Mouse (Mus musculus) neural tube, embryonic 13.5 days (tissue): ENCODE measurements around the gene Sim2. TPM values are rescaled to one million over a fixed set of nuclear protein-coding genes. Genes with fewer than 3 reads are reported as not detected.

Source experiments
- ATAC-seq: fragments of 200-750 bp; cut with Nextera tagmentation; 2 replicates; pipeline ENCODE4 v1.8.0; 2017; ENCODE audit warnings: low read depth, mild to moderate bottlenecking, moderate TSS enrichment, moderate library complexity
- H3K27ac ChIP-seq: fragments of 300-500 bp; sonication (generic); replicated peaks from 2 replicates; pipeline ENCODE4 v1.5.1; 2015; ENCODE audit warnings: moderate library complexity, mild to moderate bottlenecking, inconsistent platforms
- H3K27me3 ChIP-seq: fragments of 300-500 bp; sonication (generic); 2 replicates; pipeline ENCODE4 v1.6.1; 2015; ENCODE audit warnings: mild to moderate bottlenecking, inconsistent platforms
- H3K36me3 ChIP-seq: fragments of 300-500 bp; sonication (generic); 2 replicates; pipeline ENCODE4 v1.6.1; 2015; ENCODE audit warnings: mild to moderate bottlenecking, inconsistent platforms
- H3K4me1 ChIP-seq: fragments of 300-500 bp; sonication (generic); replicated peaks from 2 replicates; pipeline ENCODE4 v1.6.1; 2015; ENCODE audit warnings: inconsistent platforms
- H3K4me2 ChIP-seq: fragments of 300-500 bp; sonication (generic); 2 replicates; pipeline ENCODE4 v1.6.1; 2015; ENCODE audit warnings: inconsistent platforms, mild to moderate bottlenecking, moderate library complexity
- H3K4me3 ChIP-seq: fragments of 300-500 bp; sonication (generic); 2 replicates; pipeline ENCODE4 v1.5.1; 2015; ENCODE audit warnings: mild to moderate bottlenecking, inconsistent platforms
- H3K9ac ChIP-seq: fragments of 300-500 bp; sonication (generic); 2 replicates; pipeline ENCODE4 v1.6.1; 2015; ENCODE audit warnings: moderate library complexity, mild to moderate bottlenecking, inconsistent platforms
- H3K9me3 ChIP-seq: fragments of 300-500 bp; sonication (generic); 2 replicates; pipeline ENCODE4 v1.6.1; 2016; ENCODE audit warnings: inconsistent platforms
- WGBS: fragments of 180-500 bp; shearing (Covaris S2); methylation state at CpG from one replicate; pipeline ENCODE4 v1.1.7; 2015; 5-methylcytosine and 5-hydroxymethylcytosine counted together
- polyA plus RNA-seq: library from polyadenylated mRNA; unstranded; fragments of >200 nt; fragmentation: Nextera tagmentation; extraction: Ambion mirVana; gene quantifications from 2 replicates; pipeline ENCODE4 v1.2.1, GENCODE M21; 2015

Gene Sim2
- polyA plus RNA-seq, 1 experiment from 2014 or later = 0.28 TPM

GRCm38 (mm10) chr16:94059820-94060219 lies 24.9 kb upstream of the Sim2 start:
- Histone ChIP-seq H3K4me2 (no peak overlapping the region), H3K9ac (no peak overlapping the region), H3K27ac (no peak overlapping the region), H3K4me1 (peaks cover 12% of the 10 kb centered on the region; the same call in 1 of the 2 replicates), H3K9me3 (no peaks in the 10 kb centered on the region), H3K27me3 (no peaks in the 10 kb centered on the region), H3K36me3 (no peaks in the 10 kb centered on the region), H3K4me3 (no peak overlapping the region)
- no peak for ATAC-seq
- 58% methylated on average over 9 of the region's 9 CpGs for WGBS

GRCm38 (mm10) chr16:94064211-94064610 lies 20.5 kb upstream of the Sim2 start:
- WGBS = 80% methylated on average over 9 of the region's 9 CpGs

GRCm38 (mm10) chr16:94065728-94066674 lies 18.7 kb upstream of the Sim2 start:
- no peak overlapping the region for H3K27ac ChIP-seq
- no peak overlapping the region for H3K9ac ChIP-seq
- H3K4me1 ChIP-seq = no peaks in the 10 kb centered on the region
- no peak overlapping the region for H3K4me3 ChIP-seq
- no peak for ATAC-seq
- 69% methylated on average over 24 of the region's 24 CpGs for WGBS
- H3K9me3 ChIP-seq = peaks cover 3% of the 10 kb centered on the region; the same call in 1 of the 2 replicates
- H3K36me3 ChIP-seq = no peaks in the 10 kb centered on the region
- H3K4me2 ChIP-seq = peak overlapping the region; percentile 13
- H3K27me3 ChIP-seq = 0 out of 2 replicates have a peak, but pooled peaks cover 7% of the 10 kb centered on the region

More at GRCm38 (mm10) chr16:94064211-94064610, 20.5 kb upstream of the Sim2 start:
- H3K36me3 ChIP-seq = no peaks in the 10 kb centered on the region
- H3K4me2 ChIP-seq = no peak overlapping the region
- H3K27ac ChIP-seq = no peak overlapping the region
- H3K9ac ChIP-seq = no peak overlapping the region
- H3K4me3 ChIP-seq = no peak overlapping the region
- no peak for ATAC-seq
- peaks cover 6% of the 10 kb centered on the region; the same call in 1 of the 2 replicates for H3K4me1 ChIP-seq
- peaks cover 3% of the 10 kb centered on the region; the same call in 1 of the 2 replicates for H3K9me3 ChIP-seq
- no peaks in the 10 kb centered on the region for H3K27me3 ChIP-seq

GRCm38 (mm10) chr16:94066771-94067170 lies 18.0 kb upstream of the Sim2 start:
- H3K36me3 ChIP-seq = no peaks in the 10 kb centered on the region
- H3K27me3 ChIP-seq = peaks cover 13% of the 10 kb centered on the region
- H3K9ac ChIP-seq = no peak overlapping the region
- no peak for ATAC-seq
- H3K4me1 ChIP-seq = 0 out of 2 replicates have a peak, but pooled peaks cover 4% of the 10 kb centered on the region
- H3K27ac ChIP-seq = no peak overlapping the region
- 75% methylated on average over 6 of the region's 6 CpGs for WGBS
- peaks cover 3% of the 10 kb centered on the region; the same call in 1 of the 2 replicates for H3K9me3 ChIP-seq
- H3K4me3 ChIP-seq = no peak overlapping the region
- peak overlapping the region; percentile 13; the same call in 1 of the 2 replicates for H3K4me2 ChIP-seq

- no peak overlapping the region for H3K9ac ChIP-seq
- H3K27me3 ChIP-seq = peaks cover 14% of the 10 kb centered on the region
Observed at GRCm38 (mm10) chr16:94067280-94067679, 17.5 kb upstream of the Sim2 start.

GRCm38 (mm10) chr16:94069061-94069460 lies 15.7 kb upstream of the Sim2 start:
- H3K4me1 ChIP-seq = 0 out of 2 replicates have a peak, but pooled peaks cover 4% of the 10 kb centered on the region
- peaks cover 24% of the 10 kb centered on the region for H3K27me3 ChIP-seq
- H3K9me3 ChIP-seq = peaks cover 6% of the 10 kb centered on the region; the same call in 1 of the 2 replicates
- 98% methylated on average over 5 of the region's 5 CpGs for WGBS
- H3K27ac ChIP-seq = no peak overlapping the region
- no peak for ATAC-seq
- H3K36me3 ChIP-seq = no peaks in the 10 kb centered on the region
- H3K4me2 ChIP-seq = no peak overlapping the region
- no peak overlapping the region for H3K9ac ChIP-seq
- no peak overlapping the region for H3K4me3 ChIP-seq

More at GRCm38 (mm10) chr16:94067280-94067679, 17.5 kb upstream of the Sim2 start:
- Histone ChIP-seq H3K4me1 (0 out of 2 replicates have a peak, but pooled peaks cover 4% of the 10 kb centered on the region), H3K4me3 (no peak overlapping the region), H3K9me3 (peaks cover 3% of the 10 kb centered on the region; the same call in 1 of the 2 replicates), H3K36me3 (no peaks in the 10 kb centered on the region), H3K4me2 (no peak overlapping the region), H3K27ac (no peak overlapping the region)
- no peak for ATAC-seq
- 54% methylated on average over 5 of the region's 5 CpGs for WGBS

GRCm38 (mm10) chr16:94070920-94071319 lies 13.8 kb upstream of the Sim2 start:
- WGBS = 59% methylated on average over 9 of the region's 9 CpGs
- H3K4me2 ChIP-seq = no peak overlapping the region
- no peak for ATAC-seq
- no peak overlapping the region for H3K9ac ChIP-seq
- no peaks in the 10 kb centered on the region for H3K36me3 ChIP-seq
- H3K27ac ChIP-seq = no peak overlapping the region
- 0 out of 2 replicates have a peak, but pooled peaks cover 4% of the 10 kb centered on the region for H3K4me1 ChIP-seq
- peaks cover 39% of the 10 kb centered on the region for H3K27me3 ChIP-seq
- peaks cover 6% of the 10 kb centered on the region; the same call in 1 of the 2 replicates for H3K9me3 ChIP-seq
- H3K4me3 ChIP-seq = no peak overlapping the region

- Histone ChIP-seq H3K4me2 (no peak overlapping the region), H3K27ac (no peak overlapping the region), H3K4me3 (no peak overlapping the region), H3K9ac (no peak overlapping the region), H3K36me3 (no peaks in the 10 kb centered on the region), H3K27me3 (peaks cover 45% of the 10 kb centered on the region), H3K9me3 (peaks cover 6% of the 10 kb centered on the region; the same call in 1 of the 2 replicates), H3K4me1 (0 out of 2 replicates have a peak, but pooled peaks cover 4% of the 10 kb centered on the region)
- 71% methylated on average over 8 of the region's 8 CpGs for WGBS
- ATAC-seq = no peak
Observed at GRCm38 (mm10) chr16:94071468-94071867, 13.3 kb upstream of the Sim2 start.

- whole genome bisulfite sequencing = 38% methylated on average over 19 of the region's 19 CpGs
- H3K4me2 ChIP-seq = no peak overlapping the region
- H3K9ac ChIP-seq = no peak overlapping the region
- H3K4me3 ChIP-seq = no peak overlapping the region
- H3K9me3 ChIP-seq = 0 out of 2 replicates have a peak, but pooled peaks cover 3% of the 10 kb centered on the region
- ATAC-seq = no peak
- 0 out of 2 replicates have a peak, but pooled peaks cover 4% of the 10 kb centered on the region for H3K4me1 ChIP-seq
- no peak overlapping the region for H3K27ac ChIP-seq
- H3K36me3 ChIP-seq = no peaks in the 10 kb centered on the region
- peaks cover 82% of the 10 kb centered on the region for H3K27me3 ChIP-seq
Observed at GRCm38 (mm10) chr16:94075362-94076027, 9.2 kb upstream of the Sim2 start.

GRCm38 (mm10) chr16:94078318-94079074 lies 6.2 kb upstream of the Sim2 start:
- WGBS = 1% methylated on average over 22 of the region's 23 CpGs
- Histone ChIP-seq H3K27me3 (peaks cover 95% of the 10 kb centered on the region), H3K27ac (no peak overlapping the region), H3K9ac (no peak overlapping the region), H3K4me1 (no peaks in the 10 kb centered on the region), H3K36me3 (no peaks in the 10 kb centered on the region), H3K9me3 (0 out of 2 replicates have a peak, but pooled peaks cover 1% of the 10 kb centered on the region), H3K4me3 (no peak overlapping the region), H3K4me2 (no peak overlapping the region)
- no peak for ATAC-seq

- no peak overlapping the region for H3K9ac ChIP-seq
- H3K36me3 ChIP-seq = no peaks in the 10 kb centered on the region
- ATAC-seq = no peak
- H3K4me3 ChIP-seq = no peak overlapping the region
- no peak overlapping the region for H3K27ac ChIP-seq
- 1% methylated on average over 47 of the region's 47 CpGs for WGBS
- no peak overlapping the region for H3K4me2 ChIP-seq
- H3K9me3 ChIP-seq = no peaks in the 10 kb centered on the region
- peaks cover 95% of the 10 kb centered on the region for H3K27me3 ChIP-seq
- no peaks in the 10 kb centered on the region for H3K4me1 ChIP-seq
Observed at GRCm38 (mm10) chr16:94079075-94079855, 5.5 kb upstream of the Sim2 start.
